Mouse (Mus musculus): ENCODE measurements around the gene Gm11168. TPM values are rescaled to one million over a fixed set of nuclear protein-coding genes. Genes with fewer than 3 reads are reported as not detected.
"Not testable (repeated sequence)": the region's sequence is repeated elsewhere in the genome, so short reads cannot be mapped to it uniquely, and the experiment has no call there.

Gene Gm11168
- polyA plus RNA-seq, 1 experiment, result not detected

DNA sequence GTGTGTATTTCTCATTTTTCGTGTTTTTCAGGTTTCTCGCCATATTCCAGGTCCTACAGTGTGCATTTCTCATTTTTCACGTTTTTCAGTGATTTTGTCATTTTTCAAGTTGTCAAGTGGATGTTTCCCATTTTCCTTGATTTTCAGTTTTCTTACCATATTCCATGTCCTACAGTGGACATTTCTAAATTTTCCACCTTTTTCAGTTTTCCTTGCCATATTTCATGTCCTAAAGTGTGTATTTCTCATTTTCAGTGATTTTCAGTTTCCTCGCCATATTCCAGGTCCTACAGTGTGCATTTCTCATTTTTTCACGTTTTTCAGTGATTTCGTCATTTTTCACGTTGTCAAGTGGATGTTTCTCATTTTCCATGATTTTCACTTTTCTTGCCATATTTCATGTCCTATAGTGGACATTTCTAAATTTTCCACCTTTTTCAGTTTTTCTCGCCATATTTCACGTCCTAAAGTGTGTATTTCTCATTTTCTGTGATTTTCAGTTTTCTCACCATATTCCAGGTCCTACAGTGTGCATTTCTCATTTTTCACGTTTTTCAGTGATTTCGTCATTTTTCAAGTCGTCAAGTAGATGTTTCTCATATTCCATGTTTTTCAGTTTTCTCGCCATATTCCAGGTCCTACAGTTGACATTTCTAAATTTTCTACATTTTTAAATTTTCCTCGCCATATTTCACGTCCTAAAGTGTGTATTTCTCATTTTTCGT lies 26.3 kb downstream of the Gm11168 start:
- H3K4me1 ChIP-seq (ENCODE audit: control insufficient read depth, insufficient read depth, low read length); H3K27ac ChIP-seq (ENCODE audit: insufficient read depth, low read length); H3K4me3 ChIP-seq (replicated peaks; ENCODE audit: insufficient read depth, low read depth, low read length); H3K27me3 ChIP-seq (ENCODE audit: control insufficient read depth, insufficient read depth, low read length): not testable (repeated sequence)
- DNase-seq, result peak; percentile 25 to 29
- 65% methylated on average over 13 of the region's 16 CpGs for WGBS

DNA sequence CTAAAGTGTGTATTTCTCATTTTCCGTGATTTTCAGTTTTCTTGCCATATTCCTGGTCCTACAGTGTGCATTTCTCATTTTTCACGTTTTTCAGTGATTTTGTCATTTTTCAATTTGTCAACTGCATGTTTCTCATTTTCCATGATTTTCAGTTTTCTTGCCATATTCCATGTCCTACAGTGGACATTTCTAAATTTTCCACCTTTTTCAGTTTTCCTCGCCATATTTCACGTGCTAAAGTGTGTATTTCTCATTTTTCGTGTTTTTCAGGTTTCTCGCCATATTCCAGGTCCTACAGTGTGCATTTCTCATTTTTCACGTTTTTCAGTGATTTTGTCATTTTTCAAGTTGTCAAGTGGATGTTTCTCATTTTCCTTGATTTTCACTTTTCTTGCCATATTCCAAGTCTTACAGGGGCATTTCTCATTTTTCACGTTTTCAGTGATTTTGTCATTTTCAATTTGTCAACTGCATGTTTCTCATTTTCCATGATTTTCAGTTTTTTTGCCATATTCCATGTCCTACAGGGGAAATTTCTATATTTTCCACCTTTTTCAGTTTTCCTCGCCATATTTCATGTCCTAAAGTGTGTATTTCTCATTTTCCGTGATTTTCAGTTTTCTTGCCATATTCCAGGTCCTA lies 27.7 kb downstream of the Gm11168 start:
- H3K4me3 ChIP-seq (replicated peaks; ENCODE audit: insufficient read depth, low read depth, low read length); H3K27me3 ChIP-seq (ENCODE audit: control insufficient read depth, insufficient read depth, low read length); H3K4me1 ChIP-seq (ENCODE audit: control insufficient read depth, insufficient read depth, low read length); DNase-seq; H3K27ac ChIP-seq (ENCODE audit: insufficient read depth, low read length): not testable (repeated sequence)
- WGBS, result 62% methylated on average over 2 of the region's 10 CpGs

DNA sequence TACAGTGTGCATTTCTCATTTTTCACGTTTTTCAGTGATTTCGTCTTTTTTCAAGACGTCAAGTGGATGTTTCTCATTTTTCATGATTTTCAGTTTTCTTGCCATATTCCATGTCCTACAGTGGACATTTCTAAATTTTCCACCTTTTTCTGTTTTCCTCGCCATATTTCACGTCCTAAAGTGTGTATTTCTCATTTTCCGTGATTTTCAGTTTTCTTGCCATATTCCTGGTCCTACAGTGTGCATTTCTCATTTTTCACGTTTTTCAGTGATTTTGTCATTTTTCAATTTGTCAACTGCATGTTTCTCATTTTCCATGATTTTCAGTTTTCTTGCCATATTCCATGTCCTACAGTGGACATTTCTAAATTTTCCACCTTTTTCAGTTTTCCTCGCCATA lies 31.2 kb downstream of the Gm11168 start, which contains the start of gene Gm17535:
Gene Gm17535, plus strand, starts transcription at position 301 of the 400 bp plus-strand sequence.
- H3K4me3 ChIP-seq (replicated peaks; ENCODE audit: insufficient read depth, low read depth, low read length); H3K27me3 ChIP-seq (ENCODE audit: control insufficient read depth, insufficient read depth, low read length); H3K27ac ChIP-seq (ENCODE audit: insufficient read depth, low read length); H3K4me1 ChIP-seq (ENCODE audit: control insufficient read depth, insufficient read depth, low read length); DNase-seq: not testable (repeated sequence)
- WGBS, result 62% methylated on average over 1 of the region's 8 CpGs

DNA sequence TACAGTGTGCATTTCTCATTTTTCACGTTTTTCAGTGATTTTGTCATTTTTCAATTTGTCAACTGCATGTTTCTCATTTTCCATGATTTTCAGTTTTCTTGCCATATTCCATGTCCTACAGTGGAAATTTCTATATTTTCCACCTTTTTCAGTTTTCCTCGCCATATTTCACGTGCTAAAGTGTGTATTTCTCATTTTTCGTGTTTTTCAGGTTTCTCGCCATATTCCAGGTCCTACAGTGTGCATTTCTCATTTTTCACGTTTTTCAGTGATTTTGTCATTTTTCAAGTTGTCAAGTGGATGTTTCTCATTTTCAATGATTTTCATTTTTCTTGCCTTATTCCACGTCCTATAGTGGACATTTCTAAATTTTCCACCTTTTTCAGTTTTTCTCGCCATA lies 33.4 kb downstream of the Gm11168 start, which contains the start of gene Gm10715:
Gene Gm10715, plus strand, starts transcription at position 301 of the 400 bp plus-strand sequence.
- not testable (repeated sequence) for H3K4me1 ChIP-seq (ENCODE audit: control insufficient read depth, insufficient read depth, low read length); DNase-seq; H3K27me3 ChIP-seq (ENCODE audit: control insufficient read depth, insufficient read depth, low read length); H3K27ac ChIP-seq (ENCODE audit: insufficient read depth, low read length); H3K4me3 ChIP-seq (replicated peaks; ENCODE audit: insufficient read depth, low read depth, low read length)
- 80% methylated on average over 8 of the region's 8 CpGs for WGBS

DNA sequence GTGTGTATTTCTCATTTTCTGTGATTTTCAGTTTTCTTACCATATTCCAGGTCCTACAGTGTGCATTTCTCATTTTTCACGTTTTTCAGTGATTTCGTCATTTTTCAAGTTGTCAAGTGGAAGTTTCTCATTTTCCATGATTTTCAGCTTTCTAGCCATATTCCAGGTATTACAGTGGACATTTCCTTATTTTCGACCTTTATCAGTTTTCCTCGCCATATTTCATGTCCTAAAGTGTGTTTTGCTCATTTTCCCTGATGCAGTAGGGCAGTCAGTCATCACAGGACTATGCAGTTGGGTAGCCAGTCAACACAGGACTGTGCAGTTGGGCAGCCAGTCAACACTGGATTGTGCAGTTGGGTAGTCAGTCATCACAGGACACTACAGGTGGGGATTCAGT lies 35.0 kb downstream of the Gm11168 start:
- H3K4me1 ChIP-seq (ENCODE audit: control insufficient read depth, insufficient read depth, low read length); DNase-seq; H3K27ac ChIP-seq (ENCODE audit: insufficient read depth, low read length); H3K27me3 ChIP-seq (ENCODE audit: control insufficient read depth, insufficient read depth, low read length); H3K4me3 ChIP-seq (replicated peaks; ENCODE audit: insufficient read depth, low read depth, low read length): not testable (repeated sequence)
- WGBS, result 62% methylated on average over 4 of the region's 4 CpGs

Other genes starting within 250 kb of the Gm11168 start
- gene Gm10722, start 2.4 kb upstream of the Gm11168 start, polyA plus RNA-seq (2012; rRNA removed), result not detected in 2 replicates
- not detected in 2 replicates for gene Gm10721, start 9.8 kb downstream of the Gm11168 start, polyA plus RNA-seq (2012; rRNA removed)
- gene Gm10720, start 12.3 kb downstream of the Gm11168 start, polyA plus RNA-seq (2012; rRNA removed), result not detected in 2 replicates
- gene Gm10719, start 14.1 kb downstream of the Gm11168 start, polyA plus RNA-seq (2012; rRNA removed), result 0.47 TPM in 1 of 2 replicates, not detected in the other
- 0.22 and 0.26 TPM in 2 replicates for gene Gm10718, start 20.2 kb downstream of the Gm11168 start, polyA plus RNA-seq (2012; rRNA removed)
- not detected in 2 replicates for gene Gm10717, start 22.1 kb downstream of the Gm11168 start, polyA plus RNA-seq (2012; rRNA removed)
- gene Gm17535, start 31.3 kb downstream of the Gm11168 start, polyA plus RNA-seq (2012; rRNA removed), result not detected in 2 replicates
- not detected in 2 replicates for gene Gm10715, start 33.5 kb downstream of the Gm11168 start, polyA plus RNA-seq (2012; rRNA removed)